Mouse (Mus musculus) heart, embryonic 16.5 days (tissue): ENCODE measurements around the gene Klc3. TPM values are rescaled to one million over a fixed set of nuclear protein-coding genes. Genes with fewer than 3 reads are reported as not detected.

Experiments used
- ATAC-seq: fragments of 200-750 bp; cut with Nextera tagmentation; replicated peaks from 2 replicates; pipeline ENCODE4 v1.8.0; 2017; ENCODE audit warnings: moderate number of reproducible peaks; ENCODE audit not compliant: insufficient read depth, low FRiP score; ENCODE audit errors: extremely low read depth
- H3K27ac ChIP-seq: fragments of 300-500 bp; sonication (generic); 2 replicates; pipeline ENCODE4 v1.5.1; 2014; ENCODE audit warnings: mild to moderate bottlenecking, low read length, control low read depth, moderate library complexity
- H3K27me3 ChIP-seq: fragments of 300-500 bp; sonication (generic); 2 replicates; pipeline ENCODE4 v1.6.1; 2014; ENCODE audit warnings: low read length, mixed read lengths; ENCODE audit not compliant: control insufficient read depth, insufficient read depth
- H3K36me3 ChIP-seq: fragments of 300-500 bp; sonication (generic); 2 replicates; pipeline ENCODE4 v1.6.1; 2014; ENCODE audit not compliant: control insufficient read depth, insufficient read depth
- H3K4me1 ChIP-seq: fragments of 300-500 bp; sonication (generic); 2 replicates; pipeline ENCODE4 v1.6.1; 2014; ENCODE audit warnings: low read length, mixed read lengths; ENCODE audit not compliant: control insufficient read depth, insufficient read depth
- H3K4me2 ChIP-seq: fragments of 300-500 bp; sonication (generic); 2 replicates; pipeline ENCODE4 v1.6.1; 2014; ENCODE audit warnings: low read depth, mild to moderate bottlenecking, control low read depth, low read length
- H3K4me3 ChIP-seq: fragments of 300-500 bp; sonication (generic); 2 replicates; pipeline ENCODE4 v1.5.1; 2014; ENCODE audit warnings: mild to moderate bottlenecking, control low read depth, low read length
- H3K9ac ChIP-seq: fragments of 300-500 bp; sonication (generic); 2 replicates; pipeline ENCODE4 v1.6.1; 2014; ENCODE audit warnings: low read length, control low read depth
- H3K9me3 ChIP-seq: fragments of 300-500 bp; sonication (generic); replicated peaks from 2 replicates; pipeline ENCODE4 v1.6.1; 2016; ENCODE audit warnings: low read length; ENCODE audit not compliant: control insufficient read depth
- WGBS: fragments of 180-500 bp; shearing (Covaris S2); extraction: QIAGEN DNeasy Blood & Tissue Kit; methylation state at CpG from one replicate; pipeline ENCODE4 v1.1.7; 2014; 5-methylcytosine and 5-hydroxymethylcytosine counted together
- polyA plus RNA-seq: library from polyadenylated mRNA; unstranded; fragments of >200 nt; fragmentation: Nextera tagmentation; extraction: Ambion mirVana; gene quantifications from 2 replicates; pipeline ENCODE4 v1.2.1, GENCODE M21; 2015

Gene Klc3
- polyA plus RNA-seq, 1 experiment from 2014 or later, result 4.1 TPM

DNA sequence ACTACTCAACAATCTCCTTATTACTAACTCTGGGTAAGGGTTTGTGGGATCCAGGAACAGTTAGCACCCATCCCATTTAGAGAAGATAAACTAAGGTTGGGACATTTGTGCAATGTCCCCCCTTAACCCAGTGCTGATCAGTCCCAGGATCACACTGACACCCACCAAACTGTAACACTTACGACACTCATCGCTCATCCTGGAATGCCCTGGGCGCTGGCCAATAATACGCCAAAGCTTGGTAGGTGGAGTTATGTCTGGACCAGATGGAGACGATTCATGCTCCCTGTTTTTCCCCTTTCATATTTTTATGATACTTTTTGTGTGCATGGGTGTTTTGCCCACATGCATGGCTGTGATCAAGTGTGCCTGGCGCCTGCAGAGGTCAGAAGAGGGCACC, 26.5 kb upstream of the Klc3 start:
- Histone ChIP-seq H3K9me3 (0 out of 2 replicates have a peak, but pooled peaks cover 5% of the 10 kb centered on the region), H3K4me1 (no peaks in the 10 kb centered on the region), H3K27me3 (no peaks in the 10 kb centered on the region), H3K27ac (no peak overlapping the region), H3K4me3 (no peak overlapping the region), H3K36me3 (peaks cover 84% of the 10 kb centered on the region), H3K4me2 (no peak overlapping the region), H3K9ac (no peak overlapping the region)
- 81% methylated on average over 6 of the region's 6 CpGs for WGBS
- ATAC-seq, result no peak

GRCm38 (mm10) chr7:19429726-19430125, 25.8 kb upstream of the Klc3 start:
- Histone ChIP-seq H3K4me1 (no peaks in the 10 kb centered on the region), H3K4me2 (no peak overlapping the region), H3K9me3 (0 out of 2 replicates have a peak, but pooled peaks cover 5% of the 10 kb centered on the region), H3K9ac (no peak overlapping the region), H3K27ac (no peak overlapping the region), H3K4me3 (no peak overlapping the region), H3K36me3 (peaks cover 81% of the 10 kb centered on the region), H3K27me3 (no peaks in the 10 kb centered on the region)
- 74% methylated on average over 8 of the region's 8 CpGs for WGBS
- no peak for ATAC-seq

- Histone ChIP-seq H3K4me3 (no peak overlapping the region), H3K9ac (no peak overlapping the region), H3K9me3 (0 out of 2 replicates have a peak, but pooled peaks cover 5% of the 10 kb centered on the region), H3K27me3 (no peaks in the 10 kb centered on the region), H3K27ac (no peak overlapping the region), H3K36me3 (peaks cover 65% of the 10 kb centered on the region), H3K4me1 (no peaks in the 10 kb centered on the region), H3K4me2 (no peak overlapping the region)
- WGBS, result 78% methylated on average over 15 of the region's 15 CpGs
- ATAC-seq, result no peak
These were observed 24.2 kb upstream of the Klc3 start for GRCm38 (mm10) chr7:19427999-19428650.

GRCm38 (mm10) chr7:19426888-19427287, 23.0 kb upstream of the Klc3 start:
- Histone ChIP-seq H3K36me3 (peaks cover 61% of the 10 kb centered on the region), H3K4me3 (no peak overlapping the region), H3K9me3 (no peaks in the 10 kb centered on the region), H3K27me3 (no peaks in the 10 kb centered on the region), H3K4me1 (no peaks in the 10 kb centered on the region), H3K27ac (no peak overlapping the region), H3K4me2 (no peak overlapping the region), H3K9ac (no peak overlapping the region)
- ATAC-seq, result no peak
- 86% methylated on average over 6 of the region's 6 CpGs for WGBS

- Histone ChIP-seq H3K27me3 (no peaks in the 10 kb centered on the region), H3K4me2 (no peak overlapping the region), H3K9me3 (no peaks in the 10 kb centered on the region), H3K4me1 (0 out of 2 replicates have a peak, but pooled peaks cover 2% of the 10 kb centered on the region), H3K9ac (no peak overlapping the region), H3K4me3 (no peak overlapping the region), H3K27ac (no peak overlapping the region), H3K36me3 (peaks cover 55% of the 10 kb centered on the region)
- WGBS, result 77% methylated on average over 6 of the region's 6 CpGs
- no peak for ATAC-seq
These were observed 22.4 kb upstream of the Klc3 start for GRCm38 (mm10) chr7:19426349-19426748.

DNA sequence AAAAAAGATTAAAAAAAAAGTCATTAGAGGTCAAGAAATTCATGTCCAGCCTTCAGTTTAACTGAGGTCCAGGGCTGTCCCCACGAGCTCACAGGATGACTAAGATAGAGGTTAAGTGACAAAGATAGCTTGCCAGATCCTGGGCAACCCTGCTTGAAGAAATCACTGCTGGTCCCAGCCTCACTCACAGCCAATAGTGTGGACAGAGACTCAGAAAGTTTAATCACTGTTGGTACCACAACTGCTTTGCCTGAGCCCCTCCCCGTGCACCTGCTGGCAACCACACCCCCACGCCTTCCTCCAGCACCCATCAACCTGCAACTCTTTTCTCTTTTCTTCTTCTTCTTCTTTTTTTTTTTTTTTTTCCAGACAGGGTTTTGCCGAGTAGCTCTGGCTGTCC, 20.1 kb upstream of the Klc3 start:
- H3K4me2 ChIP-seq, result no peak overlapping the region
- H3K36me3 ChIP-seq, result peaks cover 35% of the 10 kb centered on the region
- no peak overlapping the region for H3K9ac ChIP-seq
- H3K4me1 ChIP-seq, result peaks cover 13% of the 10 kb centered on the region
- H3K27me3 ChIP-seq, result peaks cover 10% of the 10 kb centered on the region
- H3K9me3 ChIP-seq, result no peaks in the 10 kb centered on the region
- ATAC-seq, result no peak
- 51% methylated on average over 4 of the region's 4 CpGs for WGBS
- H3K4me3 ChIP-seq, result no peak overlapping the region
- no peak overlapping the region for H3K27ac ChIP-seq

GRCm38 (mm10) chr7:19423083-19423482, 19.2 kb upstream of the Klc3 start:
- Histone ChIP-seq H3K27ac (no peak overlapping the region), H3K4me1 (peaks cover 13% of the 10 kb centered on the region), H3K9ac (no peak overlapping the region), H3K9me3 (no peaks in the 10 kb centered on the region), H3K36me3 (peaks cover 27% of the 10 kb centered on the region), H3K4me2 (no peak overlapping the region), H3K27me3 (peaks cover 10% of the 10 kb centered on the region), H3K4me3 (no peak overlapping the region)
- no peak for ATAC-seq
- WGBS, result 87% methylated on average over 3 of the region's 3 CpGs

DNA sequence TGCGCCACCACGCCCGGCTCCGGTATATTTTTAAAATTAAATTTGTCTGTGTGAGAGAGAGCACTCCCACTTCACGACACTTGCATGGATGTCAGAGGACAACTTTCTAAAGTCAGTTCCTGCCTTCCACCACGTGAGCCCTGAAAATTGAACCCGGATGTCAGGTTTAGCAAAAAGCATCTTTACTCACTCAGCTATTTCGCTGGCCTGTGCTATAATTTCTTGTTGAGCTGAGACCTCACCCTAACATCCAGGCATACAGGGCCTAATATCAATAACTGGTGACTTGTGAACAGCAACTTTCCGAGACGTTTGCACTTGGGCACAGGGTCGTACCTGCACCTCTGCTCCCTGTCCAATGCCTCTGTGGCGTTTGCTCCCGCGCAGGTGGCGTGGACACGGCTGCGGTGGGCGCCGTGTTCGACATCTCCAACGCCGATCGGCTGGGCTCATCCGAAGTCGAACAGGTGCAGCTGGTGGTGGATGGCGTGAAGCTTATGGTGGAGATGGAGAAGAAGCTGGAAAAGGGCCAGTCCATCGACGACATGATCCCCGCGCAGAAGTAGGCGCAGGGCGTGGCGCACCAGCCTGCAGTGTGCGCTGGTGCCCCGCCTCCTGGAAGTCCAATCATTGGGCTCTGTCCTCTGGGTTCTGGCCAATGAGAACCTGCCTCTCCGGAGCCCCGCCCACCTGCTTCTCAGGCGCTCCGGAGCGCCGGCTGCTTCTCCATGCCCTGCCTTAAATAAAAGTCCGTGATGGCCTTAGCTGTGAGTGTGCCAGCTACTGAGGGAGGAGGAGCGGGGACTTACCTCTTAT, 17.1 kb upstream of the Klc3 start:
- WGBS, result 13% methylated on average over 43 of the region's 43 CpGs
- Histone ChIP-seq H3K9me3 (no peaks in the 10 kb centered on the region), H3K4me2 (peak overlapping the region; percentile 62), H3K4me1 (peaks cover 17% of the 10 kb centered on the region), H3K27me3 (peaks cover 10% of the 10 kb centered on the region), H3K27ac (no peak overlapping the region), H3K36me3 (peaks cover 22% of the 10 kb centered on the region), H3K4me3 (peak overlapping the region; percentile 40), H3K9ac (no peak overlapping the region)
- peak; percentile 89 for ATAC-seq

- peaks cover 22% of the 10 kb centered on the region for H3K4me1 ChIP-seq
- peak overlapping the region; percentile 26 for H3K4me2 ChIP-seq
- WGBS, result 14% methylated on average over 28 of the region's 28 CpGs
- H3K27ac ChIP-seq, result no peak overlapping the region
- no peak overlapping the region for H3K4me3 ChIP-seq
- H3K9me3 ChIP-seq, result no peaks in the 10 kb centered on the region
- no peak for ATAC-seq
- H3K27me3 ChIP-seq, result peaks cover 10% of the 10 kb centered on the region
- peaks cover 20% of the 10 kb centered on the region for H3K36me3 ChIP-seq
- H3K9ac ChIP-seq, result no peak overlapping the region
These were observed 16.2 kb upstream of the Klc3 start for GRCm38 (mm10) chr7:19420121-19420520.
